Mouse (Mus musculus) testis, adult 2 months (tissue): Measurements from ENCODE around the gene Ints3. TPM values are rescaled to one million over a fixed set of nuclear protein-coding genes. Genes with fewer than 3 reads are reported as not detected.
A peak's percentile ranks its signal among the peaks of the same experiment; 100 is the strongest.
"Not testable (repeated sequence)": the region's sequence is repeated elsewhere in the genome, so short reads cannot be mapped to it uniquely, and the experiment has no call there.

ENCODE experiments used
- H3K27ac ChIP-seq: fragments of 200-500 bp; 2 replicates; pipeline ENCODE4 v1.5.1; 2012; ENCODE audit warnings: low read depth, low read length; ENCODE audit not compliant: control insufficient read depth, insufficient read depth
- H3K27me3 ChIP-seq: fragments of 200-500 bp; 2 replicates; pipeline ENCODE4 v1.6.1; 2012; ENCODE audit warnings: mild to moderate bottlenecking, low read length, moderate library complexity; ENCODE audit not compliant: control insufficient read depth, insufficient read depth
- H3K36me3 ChIP-seq: fragments of 200-500 bp; 2 replicates; pipeline ENCODE4 v1.6.1; 2012; ENCODE audit warnings: mild to moderate bottlenecking, low read length; ENCODE audit not compliant: control insufficient read depth, insufficient read depth
- H3K4me1 ChIP-seq: fragments of 200-500 bp; 2 replicates; pipeline ENCODE4 v1.6.1; 2012; ENCODE audit warnings: low read length; ENCODE audit not compliant: control insufficient read depth, insufficient read depth
- H3K4me3 ChIP-seq: fragments of 200-500 bp; 2 replicates; pipeline ENCODE4 v1.5.1; 2012; ENCODE audit warnings: low read depth, mild to moderate bottlenecking, low read length, moderate library complexity, mixed read lengths; ENCODE audit not compliant: control insufficient read depth
- CTCF ChIP-seq: fragments of 200-500 bp; IDR thresholded peaks from 2 replicates; pipeline ENCODE4 v1.5.1; 2012; ENCODE audit warnings: low read depth, mild to moderate bottlenecking, inconsistent platforms, low read length, moderate library complexity; ENCODE audit not compliant: control insufficient read depth, insufficient read depth, insufficient replicate concordance
- POLR2A ChIP-seq: fragments of 200-500 bp; IDR thresholded peaks from 2 replicates; pipeline ENCODE4 v1.6.1; 2012; ENCODE audit warnings: low read depth, mild to moderate bottlenecking, inconsistent platforms, low read length, moderate library complexity; ENCODE audit not compliant: control insufficient read depth
- polyA plus RNA-seq: library from polyadenylated mRNA; depleted of rRNA; stranded (reverse); fragments of >200 nt; gene quantifications from 2 replicates; pipeline ENCODE4 v1.2.3, GENCODE M21; 2012; rRNA removed

The Ints3 gene
- polyA plus RNA-seq, 1 experiment: 19.1 TPM

DNA sequence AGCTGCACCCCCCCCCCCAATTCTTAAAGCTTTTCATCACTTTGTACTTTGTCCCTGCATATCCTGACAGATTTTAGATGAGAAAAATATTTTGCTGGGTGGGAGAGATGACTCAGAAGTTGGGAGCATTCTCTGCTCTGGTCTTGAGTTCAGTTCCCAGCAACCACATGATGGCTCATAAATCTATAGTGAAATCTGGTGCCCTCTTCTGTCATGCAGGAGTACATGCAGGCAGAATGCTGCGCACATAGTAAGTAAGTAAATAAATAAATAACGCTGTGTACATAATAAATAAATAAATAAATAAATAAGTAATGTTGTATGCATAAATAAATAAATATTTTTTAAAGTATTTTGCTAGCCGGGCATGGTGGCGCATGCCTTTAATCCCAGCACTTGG is 85.6 kb downstream of the Ints3 start:
- Histone ChIP-seq H3K36me3 (peaks cover 4% of the 10 kb centered on the region), H3K4me1 (no peaks in the 10 kb centered on the region), H3K27ac (no peak overlapping the region), H3K4me3 (no peak overlapping the region), H3K27me3 (no peaks in the 10 kb centered on the region)
- TF ChIP-seq POLR2A: no peak
- TF ChIP-seq CTCF: no peak

DNA sequence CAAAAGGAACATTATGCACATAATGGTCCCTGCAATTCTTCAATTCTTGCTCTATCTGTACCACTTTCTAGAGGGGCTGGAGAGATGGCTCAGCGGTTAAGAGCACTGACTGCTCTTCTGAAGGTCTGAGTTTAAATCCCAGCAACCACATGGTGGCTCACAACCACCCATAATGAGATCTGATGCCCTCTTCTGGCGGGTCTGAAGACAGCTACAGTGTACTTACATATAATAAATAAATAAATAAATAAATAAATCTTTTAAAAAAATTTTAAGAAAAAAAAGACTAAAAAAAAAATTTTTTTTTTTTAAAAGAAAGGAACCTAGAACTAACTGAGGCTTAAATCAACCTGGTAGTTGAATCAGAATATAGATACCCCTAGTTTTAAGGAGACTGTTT is 90.6 kb downstream of the Ints3 start:
- H3K27ac ChIP-seq, H3K36me3 ChIP-seq, H3K4me1 ChIP-seq, H3K27me3 ChIP-seq: not testable (repeated sequence)
- peak overlapping the region; percentile 44; the same call in 1 of the 2 replicates for H3K4me3 ChIP-seq

Other genes with a start within 250 kb of the Ints3 start
- 962 and 971 TPM in 2 replicates for gene Rps27, start 220.0 kb downstream of the Ints3 start, polyA plus RNA-seq
- gene Rab13, start 219.9 kb downstream of the Ints3 start, polyA plus RNA-seq: 5.6 and 5.9 TPM in 2 replicates
- gene Jtb, start 202.0 kb downstream of the Ints3 start, polyA plus RNA-seq: 12.2 and 15.4 TPM in 2 replicates
- 305 and 322 TPM in 2 replicates for gene Creb3l4, start 190.1 kb downstream of the Ints3 start, polyA plus RNA-seq
- gene Slc39a1, start 185.4 kb downstream of the Ints3 start, polyA plus RNA-seq: 22.5 and 27.4 TPM in 2 replicates
- gene Crtc2, start 179.5 kb downstream of the Ints3 start, polyA plus RNA-seq: 25.1 and 33.7 TPM in 2 replicates
- gene Dennd4b, start 168.4 kb downstream of the Ints3 start, polyA plus RNA-seq: 25.7 and 30.5 TPM in 2 replicates
- 26.2 and 34.5 TPM in 2 replicates for gene Gatad2b, start 140.4 kb downstream of the Ints3 start, polyA plus RNA-seq
- 17.9 and 18.9 TPM in 2 replicates for gene Slc27a3, start 43.7 kb downstream of the Ints3 start, polyA plus RNA-seq
- gene Npr1, start 32.2 kb upstream of the Ints3 start, polyA plus RNA-seq: 54.5 and 64.8 TPM in 2 replicates
- 30.8 and 33.2 TPM in 2 replicates for gene Ilf2, start 42.5 kb upstream of the Ints3 start, polyA plus RNA-seq
- gene Snapin, start 57.4 kb upstream of the Ints3 start, polyA plus RNA-seq: 33.5 and 42.2 TPM in 2 replicates
- 51.5 and 53.5 TPM in 2 replicates for gene Chtop, start 75.9 kb upstream of the Ints3 start, polyA plus RNA-seq
- 16.8 and 17.6 TPM in 2 replicates for gene S100a1, start 80.8 kb upstream of the Ints3 start, polyA plus RNA-seq
- gene S100a13, start 80.8 kb upstream of the Ints3 start, polyA plus RNA-seq: 2.9 and 3.2 TPM in 2 replicates
- 0.76 TPM in 1 of 2 replicates, not detected in the other for gene S100a14, start 93.2 kb upstream of the Ints3 start, polyA plus RNA-seq
- 2.9 and 7.7 TPM in 2 replicates for gene S100a16, start 103.6 kb upstream of the Ints3 start, polyA plus RNA-seq
- gene S100a3, start 127.0 kb upstream of the Ints3 start, polyA plus RNA-seq: not detected in 2 replicates
- gene S100a2, start 156.6 kb upstream of the Ints3 start, polyA plus RNA-seq: not detected in 2 replicates
- not detected in 2 replicates for gene Gm42674, start 168.3 kb upstream of the Ints3 start, polyA plus RNA-seq
- gene S100a4, start 170.1 kb upstream of the Ints3 start, polyA plus RNA-seq: 0.96 and 1.9 TPM in 2 replicates
- gene S100a5, start 174.9 kb upstream of the Ints3 start, polyA plus RNA-seq: not detected in 2 replicates
- 13.0 and 20.8 TPM in 2 replicates for gene S100a6, start 179.3 kb upstream of the Ints3 start, polyA plus RNA-seq
- gene S100a7a, start 220.4 kb upstream of the Ints3 start, polyA plus RNA-seq: 0.07 TPM in 1 of 2 replicates, not detected in the other
- not detected in 2 replicates for gene S100a8, start 235.4 kb upstream of the Ints3 start, polyA plus RNA-seq